Mouse (Mus musculus): ENCODE results near the gene Nsg2.
"Not testable (repeated sequence)": the region's sequence is repeated elsewhere in the genome, so short reads cannot be mapped to it uniquely, and the experiment has no call there.

DNA sequence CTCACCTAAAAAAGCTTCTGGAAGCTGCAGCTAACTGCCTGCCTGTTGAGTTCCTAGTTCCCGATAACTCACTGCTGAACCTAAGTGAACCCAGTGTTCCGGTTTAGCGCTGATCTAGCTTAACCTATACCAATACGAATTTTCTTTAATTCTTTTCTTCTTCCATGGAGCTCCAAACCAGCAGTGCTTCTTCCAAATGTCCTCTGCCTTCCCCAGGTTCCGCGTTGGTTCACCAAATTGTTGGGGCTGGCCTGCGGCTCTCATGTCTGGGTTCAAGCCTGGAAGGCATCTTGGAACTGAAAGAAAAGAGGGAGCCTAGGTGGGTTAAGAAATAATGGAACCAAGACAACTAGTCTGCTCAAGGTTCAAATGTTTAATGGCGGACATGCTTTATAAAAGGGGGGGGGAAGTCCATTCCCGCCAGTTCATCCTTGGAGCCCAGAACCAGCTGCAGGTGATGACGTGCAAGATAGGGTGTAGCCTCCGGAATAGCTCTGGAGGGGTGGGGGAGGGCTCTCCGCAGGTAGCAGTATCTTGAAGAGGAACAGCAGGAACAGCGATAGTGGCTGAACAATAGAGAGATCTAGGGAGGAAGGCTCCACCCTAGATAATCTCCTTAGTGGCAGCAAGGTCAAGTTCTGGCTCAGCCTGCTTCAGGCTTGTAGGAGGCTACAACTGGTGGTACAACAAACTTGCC lies 17.9 kb upstream of the Nsg2 start:
- not testable (repeated sequence) for TF ChIP-seq CTCF (conservative IDR thresholded peaks at IDR 0.05; ENCODE audit: low read length); POU5F1 (IDR thresholded peaks at IDR 0.05; ENCODE audit: borderline replicate concordance, low read length)

Data from E14TG2a.4 (cell line).